In the genomic region with DNA sequence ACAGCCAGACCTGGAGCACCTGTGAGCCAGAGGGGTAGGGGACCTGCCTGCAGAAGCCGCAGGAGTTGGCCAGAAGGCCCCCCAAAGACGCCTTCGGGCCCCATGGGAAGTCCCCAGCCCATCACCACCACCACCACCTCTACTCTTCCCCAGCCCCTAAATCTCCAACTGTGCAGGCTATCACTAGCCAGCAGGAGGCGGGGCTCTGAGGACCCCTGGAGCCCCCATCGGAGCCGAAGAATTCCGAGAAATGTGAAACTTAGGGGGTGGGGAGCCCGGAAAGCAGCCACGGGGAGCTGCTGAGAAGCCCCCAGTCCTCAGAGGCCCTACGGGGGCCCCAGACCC, we compare ENCODE assay signal across 9 mouse cellular contexts. TPM values are rescaled to one million over a fixed set of nuclear protein-coding genes. Genes with fewer than 3 reads are reported as not detected.
DNase-seq lines count a peak whose midpoint lies in the region; ATAC-seq and TF ChIP-seq lines count a peak whose summit lies in the region.
"Had no signal": no experiment of that assay in that cellular context is flagged by ENCODE, and none has a peak within 500 bp of the region (broad histone marks: within the 10 kb centered on the region; RNA-seq: fewer than 3 reads in every experiment).

No protein-coding gene starts in this region.

- no peak for DNase-seq in lung, postnatal 4 days
- DNase-seq in forebrain, embryonic 14.5 days (ENCODE audit: low spot score): no peak
- DNase-seq in left cerebral cortex, adult 2 months (ENCODE audit: extremely low spot score in 1 of 2, low spot score in 2 of 2): no peak

- H3K9me3 ChIP-seq in lung, embryonic 15.5 days: no peaks in the 10 kb centered on the region
- no peaks in the 10 kb centered on the region for H3K9me3 ChIP-seq in forebrain, embryonic 14.5 days (replicated peaks; ENCODE audit: control insufficient read depth, low read length)
- H3K9me3 ChIP-seq in intestine, postnatal 0 days (ENCODE audit: control insufficient read depth): no peaks in the 10 kb centered on the region
- no peaks in the 10 kb centered on the region for H3K9me3 ChIP-seq in neural tube, embryonic 14.5 days (ENCODE audit: control insufficient read depth, low read length)

- 9% methylated on average over 10 of the region's 10 CpGs for WGBS in lung, embryonic 15.5 days
- 1% methylated on average over 10 of the region's 10 CpGs for WGBS in forebrain, embryonic 14.5 days
- WGBS in intestine, postnatal 0 days: 10% methylated on average over 10 of the region's 10 CpGs
- WGBS in neural tube, embryonic 14.5 days: 3% methylated on average over 10 of the region's 10 CpGs

- peak overlapping the region; percentile 62 for H3K4me2 ChIP-seq in lung, embryonic 15.5 days
- peak overlapping the region; percentile 78 for H3K4me2 ChIP-seq in forebrain, embryonic 14.5 days (ENCODE audit: low read length)
- H3K4me2 ChIP-seq in intestine, postnatal 0 days (replicated peaks; ENCODE audit: low read depth): peak overlapping the region; percentile 54
- peak overlapping the region; percentile 64 for H3K4me2 ChIP-seq in neural tube, embryonic 14.5 days (ENCODE audit: low read depth, low read length)

- no peak overlapping the region for H3K27ac ChIP-seq in lung, embryonic 15.5 days
- H3K27ac ChIP-seq in forebrain, embryonic 14.5 days (ENCODE audit: low read depth, low read length): no peak overlapping the region
- no peak overlapping the region for H3K27ac ChIP-seq in intestine, postnatal 0 days (ENCODE audit: low read depth, low read length)
- no peak overlapping the region for H3K27ac ChIP-seq in neural tube, embryonic 14.5 days (ENCODE audit: low read depth, low read length)
- no peak overlapping the region for H3K27ac ChIP-seq in left cerebral cortex, adult 2 months

- ATAC-seq in lung, embryonic 15.5 days (ENCODE audit: borderline replicate concordance, extremely low read depth, low FRiP score, low TSS enrichment): no peak
- peak; percentile 19; the same call in 1 of the 2 replicates for ATAC-seq in forebrain, embryonic 14.5 days
- ATAC-seq in intestine, postnatal 0 days: no peak
- ATAC-seq in neural tube, embryonic 14.5 days (ENCODE audit: low read depth): no peak; the same call in 1 of the 2 replicates
- ATAC-seq in megakaryocyte-erythroid progenitor cell, adult 5-6 weeks (replicated peaks; ENCODE audit: low FRiP score, low TSS enrichment, poor library complexity, severe bottlenecking): no peak
- ATAC-seq in frontal cortex, adult (ENCODE audit: low TSS enrichment): no peak

- TF ChIP-seq CTCF in intestine, postnatal 0 days (IDR thresholded peaks at IDR 0.05; ENCODE audit: low read depth): no peak
- no peak for TF ChIP-seq CTCF in left cerebral cortex, adult 2 months (IDR thresholded peaks at IDR 0.05)

- no peaks in the 10 kb centered on the region for H3K36me3 ChIP-seq in lung, embryonic 15.5 days
- no peaks in the 10 kb centered on the region for H3K36me3 ChIP-seq in forebrain, embryonic 14.5 days (ENCODE audit: control insufficient read depth, insufficient read depth, low read length)
- H3K36me3 ChIP-seq in intestine, postnatal 0 days (ENCODE audit: control insufficient read depth, insufficient read depth): no peaks in the 10 kb centered on the region; the same call in 1 of the 2 replicates
- H3K36me3 ChIP-seq in neural tube, embryonic 14.5 days (ENCODE audit: control insufficient read depth, insufficient read depth, low read length): no peaks in the 10 kb centered on the region

- H3K4me1 ChIP-seq in lung, embryonic 15.5 days: peaks cover 40% of the 10 kb centered on the region
- peaks cover 7% of the 10 kb centered on the region for H3K4me1 ChIP-seq in forebrain, embryonic 14.5 days (ENCODE audit: control insufficient read depth, insufficient read depth, low read length)
- H3K4me1 ChIP-seq in intestine, postnatal 0 days (replicated peaks; ENCODE audit: control insufficient read depth, insufficient read depth, low read length): peaks cover 4% of the 10 kb centered on the region; the same call in 1 of the 2 replicates
- H3K4me1 ChIP-seq in neural tube, embryonic 14.5 days (ENCODE audit: control insufficient read depth, insufficient read depth, low read length): peaks cover 4% of the 10 kb centered on the region

- intact Hi-C loops in left cerebral cortex, adult 2 months (cut with DNase I): no loop called here

- peak overlapping the region; percentile 29 for H3K4me3 ChIP-seq in lung, embryonic 15.5 days
- H3K4me3 ChIP-seq in forebrain, embryonic 14.5 days (ENCODE audit: low read depth, low read length): peak overlapping the region; percentile 30
- peak overlapping the region; percentile 34 for H3K4me3 ChIP-seq in intestine, postnatal 0 days (ENCODE audit: low read depth, low read length)
- H3K4me3 ChIP-seq in neural tube, embryonic 14.5 days (ENCODE audit: low read depth, low read length): peak overlapping the region; percentile 28
- no peak overlapping the region for H3K4me3 ChIP-seq in left cerebral cortex, adult 2 months

- no peak overlapping the region; the same call in 1 of the 2 replicates for H3K9ac ChIP-seq in lung, embryonic 15.5 days
- peak overlapping the region; percentile 57 for H3K9ac ChIP-seq in forebrain, embryonic 14.5 days (ENCODE audit: low read length)
- H3K9ac ChIP-seq in intestine, postnatal 0 days (ENCODE audit: low read depth, low read length): no peak overlapping the region
- H3K9ac ChIP-seq in neural tube, embryonic 14.5 days (replicated peaks; ENCODE audit: low read depth, low read length): peak overlapping the region; percentile 47; the same call in 1 of the 2 replicates

- H3K27me3 ChIP-seq in lung, embryonic 15.5 days: peaks cover 23% of the 10 kb centered on the region
- H3K27me3 ChIP-seq in forebrain, embryonic 14.5 days (replicated peaks; ENCODE audit: control insufficient read depth, insufficient read depth, low read length): peaks cover 21% of the 10 kb centered on the region
- H3K27me3 ChIP-seq in intestine, postnatal 0 days (replicated peaks; ENCODE audit: control insufficient read depth, insufficient read depth, low read length): peaks cover 28% of the 10 kb centered on the region
- peaks cover 20% of the 10 kb centered on the region for H3K27me3 ChIP-seq in neural tube, embryonic 14.5 days (ENCODE audit: control insufficient read depth, insufficient read depth, low read length)

RNA-seq across cellular contexts. Expression of a gene that starts 24.9 kb away (rescaled TPM):
- polyA plus RNA-seq in lung, embryonic 15.5 days (2015; fragmentation: Nextera tagmentation; extraction: Ambion mirVana): 26.1 and 28.6 TPM in 2 replicates
- 33.6 and 35.1 TPM in 2 replicates for polyA plus RNA-seq in forebrain, embryonic 14.5 days (2014; fragmentation: Nextera tagmentation; extraction: Ambion mirVana)
- 71.6 and 79.4 TPM in 2 replicates for polyA plus RNA-seq in intestine, postnatal 0 days (2015; fragmentation: Nextera tagmentation; extraction: Ambion mirVana)
- polyA plus RNA-seq in neural tube, embryonic 14.5 days (2014; fragmentation: Nextera tagmentation; extraction: Ambion mirVana): 33.1 and 37.1 TPM in 2 replicates
- 18.5 and 23.4 TPM in 2 replicates for total RNA-seq in megakaryocyte-erythroid progenitor cell, adult 5-6 weeks (2014; fragmentation: Nextera tagmentation)
- 6.8 and 8.9 TPM in 2 replicates for total RNA-seq in megakaryocyte-erythroid progenitor cell, adult 5-6 weeks (2017)
- total RNA-seq in left cerebral cortex, adult 2 months (2021): 10 to 100 TPM; 42.2 to 45.6 TPM

RNA-seq across cellular contexts. Expression of a gene that starts 34.8 kb away (rescaled TPM):
- polyA plus RNA-seq in lung, embryonic 15.5 days (2015; fragmentation: Nextera tagmentation; extraction: Ambion mirVana): 21.5 and 23.1 TPM in 2 replicates
- polyA plus RNA-seq in forebrain, embryonic 14.5 days (2014; fragmentation: Nextera tagmentation; extraction: Ambion mirVana): 2.1 and 2.5 TPM in 2 replicates
- polyA plus RNA-seq in intestine, postnatal 0 days (2015; fragmentation: Nextera tagmentation; extraction: Ambion mirVana): 7.3 and 8.1 TPM in 2 replicates
- 10.5 and 12.9 TPM in 2 replicates for polyA plus RNA-seq in neural tube, embryonic 14.5 days (2014; fragmentation: Nextera tagmentation; extraction: Ambion mirVana)
- total RNA-seq in megakaryocyte-erythroid progenitor cell, adult 5-6 weeks (2014; fragmentation: Nextera tagmentation): not detected in 2 replicates
- 0.04 TPM in 1 of 2 replicates, not detected in the other for total RNA-seq in megakaryocyte-erythroid progenitor cell, adult 5-6 weeks (2017)
- 10 to 100 TPM; 22.4 to 23.1 TPM for total RNA-seq in left cerebral cortex, adult 2 months (2021)
- polyA plus RNA-seq: activated CD4-positive, CD25-positive, alpha-beta regulatory T cell, adult 4 months had no signal

RNA-seq across cellular contexts. Expression of a gene that starts 43.8 kb away (rescaled TPM):
- polyA plus RNA-seq in lung, embryonic 15.5 days (2015; fragmentation: Nextera tagmentation; extraction: Ambion mirVana): 332 and 343 TPM in 2 replicates
- 147 and 206 TPM in 2 replicates for polyA plus RNA-seq in forebrain, embryonic 14.5 days (2014; fragmentation: Nextera tagmentation; extraction: Ambion mirVana)
- 62.0 and 79.2 TPM in 2 replicates for polyA plus RNA-seq in intestine, postnatal 0 days (2015; fragmentation: Nextera tagmentation; extraction: Ambion mirVana)
- polyA plus RNA-seq in neural tube, embryonic 14.5 days (2014; fragmentation: Nextera tagmentation; extraction: Ambion mirVana): 23.7 and 29.3 TPM in 2 replicates
- 337 and 377 TPM in 2 replicates for total RNA-seq in megakaryocyte-erythroid progenitor cell, adult 5-6 weeks (2014; fragmentation: Nextera tagmentation)
- total RNA-seq in megakaryocyte-erythroid progenitor cell, adult 5-6 weeks (2017): 136 and 144 TPM in 2 replicates
- total RNA-seq in left cerebral cortex, adult 2 months (2021): 1 to 10 TPM; 5.5 to 6.2 TPM

Comparison
In these comparisons a context has a peak if more than half of its experiments do, and no peak if none do; other contexts are left out.
1. H3K9ac ChIP-seq: peak in forebrain, embryonic 14.5 days (single experiment) and neural tube, embryonic 14.5 days (single experiment); none in lung, embryonic 15.5 days (single experiment) and intestine, postnatal 0 days (single experiment).
2. Peak in every context shown above with its lines, with median percentiles within 50 percentile points of each other: H3K4me2 ChIP-seq.